Mouse (Mus musculus) E14TG2a.4 (cell line): ENCODE results near the gene Itih2.

Experiments
- CTCF ChIP-seq: conservative IDR thresholded peaks from 2 replicates; pipeline ENCODE4 v1.5.1; 2014; ENCODE audit warnings: low read length
- NANOG ChIP-seq: IDR thresholded peaks from 2 replicates; pipeline ENCODE4 v1.6.1; 2014; ENCODE audit warnings: borderline replicate concordance, low read length, mixed read lengths

DNA sequence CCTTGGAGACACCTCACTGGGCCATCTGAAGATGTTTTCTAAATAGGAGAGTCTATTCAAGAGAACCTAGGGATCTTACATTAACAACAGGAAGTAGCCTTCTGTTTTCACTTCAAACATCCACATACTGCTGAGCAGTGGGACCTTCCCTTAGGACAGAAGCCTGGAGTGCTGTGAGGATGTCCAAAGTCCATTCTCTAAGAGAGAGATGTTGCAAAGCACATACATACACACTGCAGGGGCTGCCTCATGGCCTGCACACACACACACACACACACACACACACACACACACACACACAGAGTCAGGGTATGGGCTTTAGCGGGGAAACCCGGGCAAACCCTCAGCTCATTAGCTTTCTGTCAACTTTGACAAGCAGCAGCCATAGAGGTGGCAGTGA is 30.7 kb downstream of the Itih2 start:
- TF ChIP-seq CTCF = no peak
- no peak for TF ChIP-seq NANOG
